Mouse (Mus musculus) yolk sac, embryonic 10.5 days (tissue): ENCODE data around the gene Wdr5.

ENCODE experiments used
- DNase-seq: peaks from one replicate; pipeline ENCODE4 v3.0.0-alpha.2; 2017; ENCODE audit warnings: low spot score

Gene Wdr5

GRCm38 (mm10) chr2:27514639-27515328 is at the start of gene Wdr5:
Wdr5 (plus strand) TSS chr2:27515157.
- peak; percentile 97 for DNase-seq

GRCm38 (mm10) chr2:27469292-27469990 is 45.5 kb upstream of the Wdr5 start:
- DNase-seq: peak; percentile 72

GRCm38 (mm10) chr2:27469991-27470355 is 45.0 kb upstream of the Wdr5 start:
- peak; percentile 62 for DNase-seq

GRCm38 (mm10) chr2:27470535-27470934 is 44.4 kb upstream of the Wdr5 start:
- no peak for DNase-seq

GRCm38 (mm10) chr2:27471170-27471584 is 43.8 kb upstream of the Wdr5 start:
- DNase-seq: no peak

- DNase-seq: no peak
These were observed 41.7 kb upstream of the Wdr5 start for GRCm38 (mm10) chr2:27473061-27473765.

GRCm38 (mm10) chr2:27473911-27474310 is 41.0 kb upstream of the Wdr5 start:
- DNase-seq: no peak

- DNase-seq: peak; percentile 52
These were observed 40.1 kb upstream of the Wdr5 start for GRCm38 (mm10) chr2:27474621-27475484.

GRCm38 (mm10) chr2:27475495-27476302 is 39.3 kb upstream of the Wdr5 start:
- peak; percentile 90 for DNase-seq

GRCm38 (mm10) chr2:27476303-27477192 is 38.4 kb upstream of the Wdr5 start:
- DNase-seq: no peak

- DNase-seq: no peak
These were observed 35.1 kb upstream of the Wdr5 start for GRCm38 (mm10) chr2:27479821-27480220.

- no peak for DNase-seq
These were observed 34.6 kb upstream of the Wdr5 start for GRCm38 (mm10) chr2:27480367-27480766.

- no peak for DNase-seq
These were observed 32.6 kb upstream of the Wdr5 start for GRCm38 (mm10) chr2:27482265-27482861.

GRCm38 (mm10) chr2:27486725-27487124 is 28.2 kb upstream of the Wdr5 start:
- DNase-seq: no peak

- no peak for DNase-seq
These were observed 27.5 kb upstream of the Wdr5 start for GRCm38 (mm10) chr2:27487336-27488049.

GRCm38 (mm10) chr2:27488362-27488761 is 26.6 kb upstream of the Wdr5 start:
- DNase-seq: no peak

GRCm38 (mm10) chr2:27490939-27491338 is 24.0 kb upstream of the Wdr5 start:
- no peak for DNase-seq

GRCm38 (mm10) chr2:27493971-27494370 is 21.0 kb upstream of the Wdr5 start:
- no peak for DNase-seq

- DNase-seq: no peak
These were observed 18.4 kb upstream of the Wdr5 start for GRCm38 (mm10) chr2:27496391-27497028.
